In genomic region chr9:118287606-118288005, GRCm38 (mm10) we compare ENCODE assay signal across 15 mouse cellular contexts.
"Had no signal": no experiment of that assay in that cellular context is flagged by ENCODE, and none has a peak within 500 bp of the region (broad histone marks: within the 10 kb centered on the region; RNA-seq: fewer than 3 reads in every experiment).

No protein-coding gene starts in this region.

- H3K36me3 ChIP-seq: neural tube, embryonic 13.5 days; neural tube, embryonic 15.5 days; stomach, embryonic 15.5 days had no signal

- H3K27ac ChIP-seq: neural tube, embryonic 13.5 days; neural tube, embryonic 15.5 days; stomach, embryonic 15.5 days; stomach, postnatal 0 days had no signal

- DNase-seq: right cerebral cortex, adult 18-20 months; right cerebral cortex, postnatal 14 days; right cerebral cortex, postnatal 25 days; right cerebral cortex, postnatal 4 days; spleen, adult 18-20 months; thymus, adult 18-20 months; thymus, adult 2 months; thymus, postnatal 14 days; thymus, postnatal 25 days; thymus, postnatal 36 days; thymus, postnatal 4 days had no signal

- H3K4me3 ChIP-seq: neural tube, embryonic 13.5 days; neural tube, embryonic 15.5 days; stomach, embryonic 15.5 days had no signal

- H3K9ac ChIP-seq: neural tube, embryonic 13.5 days; neural tube, embryonic 15.5 days; stomach, embryonic 15.5 days had no signal

- H3K4me1 ChIP-seq: neural tube, embryonic 13.5 days; neural tube, embryonic 15.5 days; stomach, embryonic 15.5 days had no signal

- H3K27me3 ChIP-seq: neural tube, embryonic 13.5 days; neural tube, embryonic 15.5 days; stomach, embryonic 15.5 days had no signal
